In the genomic region with DNA sequence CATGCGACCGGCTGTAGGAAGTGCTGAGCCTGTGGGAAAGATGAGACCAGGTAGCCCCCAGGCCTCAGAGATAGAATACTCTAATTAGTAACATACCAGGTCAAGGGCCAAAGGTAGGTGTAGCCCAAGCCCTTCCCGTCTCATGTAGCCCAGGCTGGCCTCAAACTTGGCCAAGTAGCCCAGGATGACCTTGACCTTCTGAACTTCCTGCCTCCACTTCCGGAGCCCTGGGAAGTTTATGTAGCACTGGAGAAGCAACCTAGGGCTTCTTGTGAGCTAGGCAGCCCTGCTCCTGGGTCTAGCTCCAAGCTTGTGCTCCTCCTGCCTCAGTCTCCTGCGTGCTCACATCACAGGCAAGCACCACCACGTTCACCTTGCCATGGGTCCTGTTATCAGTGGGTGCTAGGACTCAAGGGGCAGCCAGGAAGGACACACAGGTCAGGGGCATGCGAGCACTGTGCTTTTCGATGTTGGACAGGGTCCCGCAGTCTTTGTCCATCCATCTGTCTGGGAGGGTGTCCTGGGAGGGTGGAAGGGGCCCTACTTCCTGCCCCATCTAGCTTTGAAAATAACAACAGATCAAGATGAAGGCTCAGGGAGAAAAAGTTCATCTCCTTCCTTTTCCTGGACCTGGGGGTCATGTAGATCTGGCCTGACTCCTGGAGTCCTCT, we compare ENCODE assay signal across 9 mouse cellular contexts. TPM values are rescaled to one million over a fixed set of nuclear protein-coding genes. Genes with fewer than 3 reads are reported as not detected.
A peak's percentile ranks its signal among the peaks of the same experiment; 100 is the strongest.
DNase-seq lines count a peak whose midpoint lies in the region; ATAC-seq and TF ChIP-seq lines count a peak whose summit lies in the region.
"Had no signal": no experiment of that assay in that cellular context is flagged by ENCODE, and none has a peak within 500 bp of the region (broad histone marks: within the 10 kb centered on the region; RNA-seq: fewer than 3 reads in every experiment).

No protein-coding gene starts in this region.

- no peak for TF ChIP-seq CTCF in layer of hippocampus, adult 2 months (conservative IDR thresholded peaks at IDR 0.05)

- H3K4me1 ChIP-seq in embryonic facial prominence, embryonic 10.5 days, result peaks cover 26% of the 10 kb centered on the region
- H3K4me1 ChIP-seq in hindbrain, embryonic 16.5 days (ENCODE audit: control insufficient read depth, insufficient read depth, low read depth, low read length), result peaks cover 7% of the 10 kb centered on the region
- H3K4me1 ChIP-seq in midbrain, embryonic 16.5 days (ENCODE audit: control insufficient read depth, insufficient read depth, low read length), result peaks cover 8% of the 10 kb centered on the region

- peak overlapping the region; percentile 59 for H3K4me2 ChIP-seq in hindbrain, embryonic 16.5 days (ENCODE audit: low read length)
- peak overlapping the region; percentile 51 for H3K4me2 ChIP-seq in midbrain, embryonic 16.5 days (ENCODE audit: low read length)

- DNase-seq in layer of hippocampus, adult 2 months (ENCODE audit: low spot score in 2 of 2), result no peak
- DNase-seq in layer of hippocampus, adult 8-10 months (ENCODE audit: low spot score in 2 of 2), result no peak
- DNase-seq in embryonic facial prominence, embryonic 10.5 days (ENCODE audit: low spot score), result no peak
- DNase-seq in right cerebral cortex, adult 2 months (ENCODE audit: low spot score in 2 of 2), result no peak
- DNase-seq in layer of hippocampus, adult 18-20 months (ENCODE audit: low spot score in 2 of 2), result no peak
- DNase-seq in frontal cortex, postnatal 36 days (ENCODE audit: low spot score in 2 of 2), result no peak
- DNase-seq: spleen, adult 18-20 months had no signal

- no peak overlapping the region; the same call in 1 of the 2 replicates for H3K4me3 ChIP-seq in layer of hippocampus, adult 2 months
- peak overlapping the region; percentile 71 for H3K4me3 ChIP-seq in embryonic facial prominence, embryonic 10.5 days
- H3K4me3 ChIP-seq in hindbrain, embryonic 16.5 days (ENCODE audit: low read length), result no peak overlapping the region; the same call in 1 of the 2 replicates
- H3K4me3 ChIP-seq in midbrain, embryonic 16.5 days (ENCODE audit: low read depth, low read length), result no peak overlapping the region

- peaks cover 37% of the 10 kb centered on the region for H3K36me3 ChIP-seq in embryonic facial prominence, embryonic 10.5 days (replicated peaks)
- H3K36me3 ChIP-seq in hindbrain, embryonic 16.5 days (ENCODE audit: control insufficient read depth, insufficient read depth, low read length), result no peaks in the 10 kb centered on the region
- H3K36me3 ChIP-seq in midbrain, embryonic 16.5 days (ENCODE audit: control insufficient read depth, insufficient read depth, low read length), result no peaks in the 10 kb centered on the region

- H3K9ac ChIP-seq in hindbrain, embryonic 16.5 days (ENCODE audit: low read depth, low read length), result no peak overlapping the region
- H3K9ac ChIP-seq in midbrain, embryonic 16.5 days (ENCODE audit: low read depth, low read length), result peak overlapping the region; percentile 54; the same call in 1 of the 2 replicates

- 75% methylated on average over 9 of the region's 9 CpGs for WGBS in embryonic facial prominence, embryonic 10.5 days
- WGBS in hindbrain, embryonic 16.5 days, result 87% methylated on average over 9 of the region's 9 CpGs
- WGBS in midbrain, embryonic 16.5 days, result 91% methylated on average over 9 of the region's 9 CpGs

- H3K9me3 ChIP-seq in embryonic facial prominence, embryonic 10.5 days, result peaks cover 10% of the 10 kb centered on the region; the same call in 1 of the 2 replicates
- H3K9me3 ChIP-seq in hindbrain, embryonic 16.5 days (ENCODE audit: control insufficient read depth, low read length), result no peaks in the 10 kb centered on the region
- no peaks in the 10 kb centered on the region for H3K9me3 ChIP-seq in midbrain, embryonic 16.5 days (replicated peaks; ENCODE audit: control insufficient read depth, low read length, poor library complexity, severe bottlenecking)

- no peaks in the 10 kb centered on the region for H3K27me3 ChIP-seq in embryonic facial prominence, embryonic 10.5 days (replicated peaks; ENCODE audit: low read depth, poor library complexity, severe bottlenecking)
- no peaks in the 10 kb centered on the region; the same call in 1 of the 2 replicates for H3K27me3 ChIP-seq in hindbrain, embryonic 16.5 days (replicated peaks; ENCODE audit: control insufficient read depth, insufficient read depth, low read length)
- H3K27me3 ChIP-seq in midbrain, embryonic 16.5 days (ENCODE audit: control insufficient read depth, insufficient read depth, low read depth, low read length), result no peaks in the 10 kb centered on the region

- H3K27ac ChIP-seq in layer of hippocampus, adult 2 months, result peak overlapping the region; percentile 72; the same call in 1 of the 2 replicates
- H3K27ac ChIP-seq in embryonic facial prominence, embryonic 10.5 days (replicated peaks), result peak overlapping the region; percentile 92
- no peak overlapping the region for H3K27ac ChIP-seq in hindbrain, embryonic 16.5 days (ENCODE audit: low read depth, low read length)
- H3K27ac ChIP-seq in midbrain, embryonic 16.5 days (ENCODE audit: low read length), result no peak overlapping the region

- ATAC-seq in hindbrain, embryonic 16.5 days, result no peak
- no peak for ATAC-seq in midbrain, embryonic 16.5 days

RNA-seq across cellular contexts. Expression of a gene that starts 1.0 kb away (rescaled TPM):
- 1 to 10 TPM; 5.5 to 5.8 TPM for total RNA-seq in layer of hippocampus, adult 2 months (2021)
- 10 to 100 TPM in 1 of 4 experiments, 1 to 10 TPM in 3; 6.1 to 11.0 (median 8.1) TPM for total RNA-seq in layer of hippocampus, adult 8-10 months (2022)
- polyA plus RNA-seq in embryonic facial prominence, embryonic 10.5 days (2016; fragmentation: Nextera tagmentation; extraction: Ambion mirVana), result 3.7 and 3.8 TPM in 2 replicates
- 1.8 and 2.3 TPM in 2 replicates for polyA plus RNA-seq in hindbrain, embryonic 16.5 days (2015; fragmentation: Nextera tagmentation; extraction: Ambion mirVana)
- 1.8 and 2.5 TPM in 2 replicates for polyA plus RNA-seq in midbrain, embryonic 16.5 days (2015; fragmentation: Nextera tagmentation; extraction: Ambion mirVana)
- 1 to 10 TPM; 5.9 to 6.0 TPM for total RNA-seq in layer of hippocampus, adult 18-20 months (2021)

RNA-seq across cellular contexts. Expression of a gene that starts 34.1 kb away (rescaled TPM):
- not detected for total RNA-seq in layer of hippocampus, adult 2 months (2021)
- total RNA-seq in layer of hippocampus, adult 8-10 months (2022), result not detected
- not detected in 2 replicates for polyA plus RNA-seq in embryonic facial prominence, embryonic 10.5 days (2016; fragmentation: Nextera tagmentation; extraction: Ambion mirVana)
- not detected in 2 replicates for polyA plus RNA-seq in hindbrain, embryonic 16.5 days (2015; fragmentation: Nextera tagmentation; extraction: Ambion mirVana)
- not detected in 2 replicates for polyA plus RNA-seq in midbrain, embryonic 16.5 days (2015; fragmentation: Nextera tagmentation; extraction: Ambion mirVana)
- not detected for total RNA-seq in layer of hippocampus, adult 18-20 months (2021)

RNA-seq across cellular contexts. Expression of a gene that starts 43.0 kb away (rescaled TPM):
- total RNA-seq in layer of hippocampus, adult 2 months (2021), result under 1 TPM; 0.38 to 0.52 TPM
- total RNA-seq in layer of hippocampus, adult 8-10 months (2022), result 1 to 10 TPM in 2 of 4 experiments, under 1 TPM in 2; 0.77 to 3.0 (median 1.8) TPM
- 0.12 TPM in 1 of 2 replicates, not detected in the other for polyA plus RNA-seq in embryonic facial prominence, embryonic 10.5 days (2016; fragmentation: Nextera tagmentation; extraction: Ambion mirVana)
- 0.14 TPM in 1 of 2 replicates, not detected in the other for polyA plus RNA-seq in hindbrain, embryonic 16.5 days (2015; fragmentation: Nextera tagmentation; extraction: Ambion mirVana)
- 0.25 and 0.41 TPM in 2 replicates for polyA plus RNA-seq in midbrain, embryonic 16.5 days (2015; fragmentation: Nextera tagmentation; extraction: Ambion mirVana)
- under 1 TPM; 0.40 to 0.94 TPM for total RNA-seq in layer of hippocampus, adult 18-20 months (2021)

Comparison
In these comparisons a context has a peak if more than half of its experiments do, and no peak if none do; other contexts are left out.
1. H3K27ac ChIP-seq: peak in layer of hippocampus, adult 2 months (single experiment) and embryonic facial prominence, embryonic 10.5 days (single experiment); none in hindbrain, embryonic 16.5 days (single experiment) and midbrain, embryonic 16.5 days (single experiment).